Mouse (Mus musculus): Measurements from ENCODE around the gene Gnao1.

Gene Gnao1

GRCm38 (mm10) chr8:93940542-93941423 lies 131.0 kb downstream of the Gnao1 start:
- no peak for DNase-seq (ENCODE audit: extremely low read depth, low read depth, low spot score)

DNA sequence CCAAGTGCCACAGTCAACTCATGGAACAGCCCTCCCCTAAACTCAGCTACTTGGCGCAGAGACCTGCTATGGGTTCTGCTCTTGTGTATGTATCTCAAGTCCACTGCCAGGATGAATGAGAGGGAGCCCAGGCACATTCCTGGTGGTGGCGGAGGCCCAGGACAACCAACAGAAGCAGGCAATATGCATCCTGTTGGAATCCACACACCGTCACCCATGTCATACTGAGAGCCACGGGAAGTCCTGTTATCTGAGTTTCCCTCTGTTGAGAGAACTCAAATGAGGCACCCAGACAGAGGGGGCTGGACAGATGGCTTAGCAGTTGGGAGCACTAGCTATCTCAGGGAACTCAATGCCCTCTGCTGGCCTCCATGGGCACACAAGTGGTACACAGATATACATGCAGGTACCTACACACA lies 131.9 kb downstream of the Gnao1 start:
- DNase-seq (ENCODE audit: extremely low read depth, low read depth, low spot score), result no peak

- DNase-seq (ENCODE audit: extremely low read depth, low read depth, low spot score), result no peak
These were observed 136.0 kb downstream of the Gnao1 start for GRCm38 (mm10) chr8:93945781-93946180.

- DNase-seq (ENCODE audit: extremely low read depth, low read depth, low spot score), result no peak
These were observed 136.6 kb downstream of the Gnao1 start for GRCm38 (mm10) chr8:93946397-93946796.

GRCm38 (mm10) chr8:93950133-93950532 lies 140.4 kb downstream of the Gnao1 start:
- DNase-seq (ENCODE audit: extremely low read depth, low read depth, low spot score), result no peak

DNA sequence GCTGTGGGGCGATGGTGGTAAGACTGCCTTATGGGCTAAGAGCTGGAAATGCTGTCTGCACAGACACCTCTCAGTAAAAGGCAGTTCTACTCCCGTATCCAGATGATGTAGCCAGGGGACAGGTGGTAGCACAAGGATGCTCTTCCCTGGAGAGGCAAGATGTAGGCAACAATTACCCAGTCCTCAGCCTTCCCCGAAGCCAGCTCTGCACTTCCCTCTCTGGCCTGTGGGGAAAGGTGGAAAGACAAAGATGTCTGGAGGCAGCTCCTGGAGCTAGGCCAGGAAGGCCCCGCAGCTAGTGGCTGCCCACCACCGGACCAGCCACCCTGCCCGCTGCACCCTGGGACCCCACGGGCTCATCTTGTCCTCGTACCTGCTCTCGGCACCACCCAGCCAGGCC lies 142.7 kb downstream of the Gnao1 start:
- DNase-seq (ENCODE audit: extremely low read depth, low read depth, low spot score), result no peak

DNA sequence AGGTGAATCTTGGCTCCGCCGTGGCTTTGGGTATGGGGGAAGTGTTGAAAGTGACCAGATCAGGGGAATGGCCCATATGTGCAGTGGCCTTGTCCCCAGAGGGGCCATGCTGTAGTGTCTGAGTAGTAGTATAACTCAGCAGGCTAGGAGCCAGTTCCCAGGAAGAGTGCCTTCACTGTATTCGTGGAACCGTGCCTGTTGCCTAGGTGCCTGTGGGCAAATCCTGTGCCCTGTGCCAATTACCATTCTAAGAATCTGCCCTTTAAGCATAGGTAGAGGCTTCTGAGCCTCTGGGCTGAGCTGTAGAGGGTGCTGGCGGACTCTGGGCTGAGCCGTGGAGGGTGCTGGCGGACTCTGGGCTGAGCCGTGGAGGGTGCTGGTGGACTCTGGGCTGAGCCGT lies 148.6 kb downstream of the Gnao1 start:
- DNase-seq (ENCODE audit: extremely low read depth, low read depth, low spot score), result no peak

- no peak for DNase-seq (ENCODE audit: extremely low read depth, low read depth, low spot score)
These were observed 151.1 kb downstream of the Gnao1 start for GRCm38 (mm10) chr8:93960909-93961308.

DNA sequence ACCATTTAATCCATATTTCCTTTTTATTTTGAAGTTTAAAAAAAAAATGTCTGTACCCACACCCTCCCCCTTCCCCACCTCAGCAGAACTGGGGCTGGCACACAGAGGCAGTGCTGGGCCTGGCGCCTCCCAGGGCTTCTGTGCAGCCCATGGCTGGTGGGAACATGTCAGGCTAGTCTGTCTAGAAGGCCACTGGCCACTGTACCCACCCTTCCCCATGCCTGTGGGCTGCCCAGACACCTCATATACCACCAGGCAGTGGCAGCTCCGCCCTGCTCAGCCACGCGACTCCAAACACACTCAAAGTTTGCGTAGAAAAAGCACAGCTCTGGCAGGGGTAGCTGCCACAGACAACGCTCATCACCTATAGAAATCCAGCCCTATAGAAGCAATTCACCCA lies 158.5 kb downstream of the Gnao1 start:
- no peak for DNase-seq (ENCODE audit: extremely low read depth, low read depth, low spot score)

GRCm38 (mm10) chr8:93969626-93970340 lies 160.0 kb downstream of the Gnao1 start:
- no peak for DNase-seq (ENCODE audit: extremely low read depth, low read depth, low spot score)

DNA sequence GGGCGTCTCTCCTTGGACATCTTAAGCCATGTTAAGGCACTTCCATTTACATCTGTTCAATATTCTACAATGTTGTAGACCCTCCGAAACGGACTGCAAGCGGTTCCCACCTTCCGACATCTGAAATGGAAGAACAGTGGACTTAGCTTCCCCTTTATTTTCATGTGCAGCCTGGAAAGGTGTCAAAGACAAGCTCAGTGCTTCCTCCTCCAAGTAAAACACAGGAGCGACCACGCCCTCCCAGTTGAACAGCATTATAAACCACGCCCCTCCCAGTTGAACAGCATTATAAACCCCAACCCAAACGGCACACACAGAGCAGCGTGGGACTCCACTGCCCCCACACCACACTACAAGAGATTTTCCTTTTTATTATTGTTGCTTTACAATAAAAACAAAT lies 161.7 kb downstream of the Gnao1 start:
- no peak for DNase-seq (ENCODE audit: extremely low read depth, low read depth, low spot score)

- no peak for DNase-seq (ENCODE audit: extremely low read depth, low read depth, low spot score)
These were observed 162.4 kb downstream of the Gnao1 start for GRCm38 (mm10) chr8:93972211-93972610.

DNA sequence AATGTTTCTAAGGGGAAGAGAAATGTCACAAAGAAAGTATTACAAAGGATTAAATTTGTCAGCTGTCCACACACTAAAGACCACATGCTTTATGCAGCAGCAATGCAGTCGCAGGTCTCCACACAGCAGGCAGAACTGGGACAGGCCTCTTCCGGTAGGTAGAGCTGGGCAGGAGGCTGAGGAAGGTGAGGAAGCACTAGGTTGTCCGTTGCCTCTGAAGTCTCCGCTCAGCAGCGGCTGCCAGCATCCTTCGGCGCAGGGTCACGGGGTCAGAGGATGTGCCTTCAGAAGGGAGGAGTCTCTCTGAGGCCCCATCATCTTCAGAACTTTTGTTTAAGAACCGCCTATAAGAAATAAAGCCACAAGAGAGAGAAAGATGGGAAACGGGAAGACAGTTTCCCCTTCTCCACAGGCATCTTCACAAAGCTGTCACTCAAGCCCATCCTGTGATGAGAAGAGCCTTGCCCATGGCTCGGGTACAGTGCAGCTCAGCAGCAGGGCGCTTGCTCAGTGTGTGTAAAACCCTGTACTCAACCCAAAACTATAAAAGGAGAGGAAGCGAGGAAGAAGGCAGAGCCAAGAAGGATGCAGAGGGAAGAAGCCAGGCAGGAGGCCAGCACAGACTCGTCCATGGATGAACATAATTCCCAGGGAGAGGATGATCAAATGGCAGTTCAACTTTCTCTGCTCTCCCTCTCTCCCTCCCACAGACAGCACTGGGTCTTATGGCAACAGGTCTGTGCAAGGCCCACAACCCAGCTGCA lies 163.4 kb downstream of the Gnao1 start:
- no peak for DNase-seq (ENCODE audit: extremely low read depth, low read depth, low spot score)

DNA sequence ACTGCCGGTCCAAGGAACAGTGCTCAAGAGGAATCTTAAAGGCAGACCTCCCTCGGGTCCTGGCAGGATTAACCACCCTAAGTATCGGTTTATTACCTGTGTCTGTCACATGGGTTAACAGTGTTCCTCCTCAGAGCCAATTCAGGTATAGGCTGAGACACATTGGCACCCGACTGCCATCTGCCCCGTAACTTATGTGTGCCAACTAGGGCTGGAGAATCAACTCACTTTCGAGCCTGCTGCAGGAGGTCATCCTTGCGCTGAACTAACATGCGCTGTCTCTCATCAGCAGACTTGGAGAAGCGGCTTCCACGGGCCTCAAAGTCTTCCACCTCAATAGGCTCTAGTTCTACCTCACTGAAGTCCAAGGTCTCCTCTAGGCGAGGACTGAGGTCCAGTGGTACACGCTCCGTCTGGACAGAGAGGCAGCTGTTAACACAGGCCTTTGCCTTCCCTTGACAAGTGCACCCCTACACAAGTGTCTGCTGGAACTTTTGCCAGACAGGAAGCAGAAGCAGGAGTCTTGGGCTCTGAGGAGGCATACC lies 164.1 kb downstream of the Gnao1 start:
- DNase-seq (ENCODE audit: extremely low read depth, low read depth, low spot score), result no peak

DNA sequence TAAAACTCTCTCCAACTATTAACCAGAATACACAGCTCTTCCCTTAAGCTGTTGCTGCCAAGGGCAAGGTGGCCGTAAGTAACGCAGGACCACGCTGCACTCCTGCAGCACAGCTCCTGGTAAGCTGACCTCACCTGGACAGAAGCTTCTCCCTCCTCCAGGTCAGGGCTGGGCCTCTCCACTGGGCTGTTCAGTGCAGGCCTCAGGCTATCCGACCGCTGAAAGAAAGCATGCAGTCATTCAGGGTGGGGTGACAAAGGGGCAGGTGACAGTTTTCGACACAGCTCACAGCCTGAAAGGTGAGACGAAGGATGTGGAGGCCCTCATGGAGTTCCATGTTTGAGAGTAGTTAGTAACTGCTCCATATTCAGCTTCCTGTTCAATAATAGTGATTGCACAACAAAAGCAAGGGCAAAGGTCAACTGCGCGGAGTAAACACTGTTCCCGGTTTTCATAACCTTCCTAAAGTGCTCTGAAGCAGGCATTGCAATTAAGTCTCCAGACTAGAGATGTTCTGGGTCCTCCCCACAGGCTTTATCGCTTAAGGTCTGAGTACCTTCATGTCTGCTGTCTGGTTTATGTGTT lies 164.9 kb downstream of the Gnao1 start:
- no peak for DNase-seq (ENCODE audit: extremely low read depth, low read depth, low spot score)

- DNase-seq (ENCODE audit: extremely low read depth, low read depth, low spot score), result no peak
These were observed 165.6 kb downstream of the Gnao1 start for GRCm38 (mm10) chr8:93975358-93975757.

GRCm38 (mm10) chr8:93976446-93977211 lies 166.9 kb downstream of the Gnao1 start:
- DNase-seq (ENCODE audit: extremely low read depth, low read depth, low spot score), result no peak

GRCm38 (mm10) chr8:93980141-93980540 lies 170.4 kb downstream of the Gnao1 start:
- no peak for DNase-seq (ENCODE audit: extremely low read depth, low read depth, low spot score)

DNA sequence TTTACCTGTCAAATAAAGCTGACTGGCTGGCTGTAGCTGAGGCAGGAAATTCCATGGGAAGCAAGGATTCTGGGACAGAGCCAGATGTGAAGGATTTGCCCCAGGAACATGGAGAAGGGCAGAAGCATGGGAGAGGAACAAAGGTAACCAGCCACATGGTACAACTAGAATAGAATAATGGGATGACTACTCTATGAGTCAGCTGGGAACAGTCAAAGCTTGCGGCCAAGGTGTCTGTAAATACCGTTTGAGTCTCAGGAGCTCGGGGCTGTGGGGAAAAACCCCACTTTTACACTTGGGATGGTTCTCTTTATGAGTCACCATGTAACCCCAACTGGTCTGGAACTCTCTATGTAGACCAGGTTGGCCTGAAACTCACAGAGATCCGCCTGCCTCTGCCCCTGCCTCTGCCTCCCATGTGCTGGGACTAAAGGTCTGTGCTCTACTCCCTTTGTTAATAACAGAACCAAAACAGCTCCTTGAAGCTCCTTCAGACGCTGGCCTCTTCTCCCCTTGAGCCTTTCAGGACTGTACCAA lies 172.0 kb downstream of the Gnao1 start:
- no peak for DNase-seq (ENCODE audit: extremely low read depth, low read depth, low spot score)

DNA sequence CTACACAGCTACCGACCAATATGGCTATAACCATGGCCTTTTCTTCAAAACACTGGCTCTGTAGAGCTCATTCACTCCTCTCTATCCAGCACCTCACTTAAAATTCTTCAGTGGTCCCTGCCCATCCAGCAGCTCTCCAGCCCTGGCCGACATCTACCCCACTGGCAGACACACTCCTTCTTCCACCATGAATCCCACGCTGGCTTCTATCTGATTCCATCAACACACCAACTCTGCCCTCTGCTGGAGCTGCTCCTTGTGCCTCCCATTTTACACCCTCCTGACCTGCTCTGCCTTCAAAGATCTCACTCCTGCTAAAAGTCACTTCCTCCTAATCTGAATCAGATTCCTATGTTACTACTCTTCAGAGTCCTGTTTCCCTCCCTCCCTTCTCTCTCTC lies 174.1 kb downstream of the Gnao1 start:
- DNase-seq (ENCODE audit: extremely low read depth, low read depth, low spot score), result no peak
